Mouse (Mus musculus) left cerebral cortex, postnatal 4 days (tissue): ENCODE measurements around the gene S100a4. TPM values are rescaled to one million over a fixed set of nuclear protein-coding genes. Genes with fewer than 3 reads are reported as not detected.

Experiments
- DNase-seq: peaks from one replicate; pipeline ENCODE4 v3.0.0-alpha.2; 2022
- intact Hi-C: fragments of 180-260 bp; cut with DNase I; formaldehyde crosslinking; loops from one replicate; pipeline ENCODE4 v1.15.1; 2025
- total RNA-seq, 2 experiments: library from RNA; stranded (reverse); gene quantifications; 2 replicates each; pipeline ENCODE4 v1.2.3; 2021

The S100a4 gene
- total RNA-seq, 2 experiments from 2014 or later = 3.3 to 6.2 TPM

DNA sequence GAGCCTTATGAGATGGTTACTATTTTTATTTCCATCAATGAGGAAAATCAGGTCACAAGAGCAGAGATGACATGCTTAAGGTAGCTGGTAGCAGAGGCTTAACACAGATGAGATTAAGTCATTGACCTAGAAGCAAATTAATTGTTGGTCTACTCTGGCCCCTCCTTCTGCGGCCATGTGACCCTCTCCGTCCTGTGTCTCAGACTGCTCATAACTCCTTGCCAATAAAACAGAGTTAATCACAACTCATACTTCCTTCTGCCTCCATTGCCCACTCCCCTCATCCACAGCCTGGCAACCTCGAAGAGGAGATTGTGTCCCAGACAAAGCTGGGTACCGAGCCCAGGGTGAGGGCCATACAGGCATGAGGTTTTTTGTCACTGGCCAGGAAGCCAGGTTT is 5.4 kb upstream of the S100a4 start:
- DNase-seq = no peak
- intact Hi-C loops = no loop called here

DNA sequence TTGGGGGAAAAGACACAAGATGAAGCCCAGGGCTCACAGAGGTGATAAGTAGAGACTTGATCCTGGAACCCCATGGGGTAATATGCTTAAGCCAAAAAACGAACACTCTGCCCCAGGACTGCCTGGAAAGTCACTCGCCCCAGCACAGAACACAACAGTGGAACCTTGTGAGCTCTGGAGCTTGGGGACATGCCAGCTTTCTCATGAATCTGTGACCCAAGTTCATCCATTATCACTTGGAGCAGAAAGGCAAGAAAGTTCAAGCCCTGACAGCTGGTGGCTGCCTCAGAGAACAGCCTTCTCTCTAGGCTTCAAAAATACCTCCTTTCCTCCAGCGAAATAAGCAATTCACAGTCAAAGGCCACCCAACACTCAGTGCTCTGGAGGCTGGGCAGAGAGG is 4.2 kb upstream of the S100a4 start:
- no peak for DNase-seq
- intact Hi-C loops = no loop called here

DNA sequence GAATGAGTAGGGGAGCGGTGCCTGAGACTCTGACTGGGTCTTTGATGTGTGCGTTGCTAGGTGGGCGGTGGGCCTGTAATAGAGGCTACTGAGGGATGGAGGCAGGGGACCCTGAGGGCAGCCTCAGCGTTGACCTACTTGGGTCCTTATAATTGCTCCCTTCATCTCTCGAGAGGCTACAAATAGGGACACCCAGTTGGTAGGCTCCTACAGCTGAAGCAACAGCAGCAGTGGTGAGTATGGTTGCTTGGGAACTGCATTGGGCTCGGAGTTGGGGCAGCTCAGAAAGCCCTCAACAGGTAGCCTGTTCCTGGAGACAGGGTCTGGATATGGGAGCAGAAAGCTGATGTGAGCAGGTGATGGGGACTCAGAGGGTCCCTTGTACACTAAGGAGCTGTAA is 3.5 kb upstream of the S100a4 start:
- intact Hi-C loops = no loop called here

DNA sequence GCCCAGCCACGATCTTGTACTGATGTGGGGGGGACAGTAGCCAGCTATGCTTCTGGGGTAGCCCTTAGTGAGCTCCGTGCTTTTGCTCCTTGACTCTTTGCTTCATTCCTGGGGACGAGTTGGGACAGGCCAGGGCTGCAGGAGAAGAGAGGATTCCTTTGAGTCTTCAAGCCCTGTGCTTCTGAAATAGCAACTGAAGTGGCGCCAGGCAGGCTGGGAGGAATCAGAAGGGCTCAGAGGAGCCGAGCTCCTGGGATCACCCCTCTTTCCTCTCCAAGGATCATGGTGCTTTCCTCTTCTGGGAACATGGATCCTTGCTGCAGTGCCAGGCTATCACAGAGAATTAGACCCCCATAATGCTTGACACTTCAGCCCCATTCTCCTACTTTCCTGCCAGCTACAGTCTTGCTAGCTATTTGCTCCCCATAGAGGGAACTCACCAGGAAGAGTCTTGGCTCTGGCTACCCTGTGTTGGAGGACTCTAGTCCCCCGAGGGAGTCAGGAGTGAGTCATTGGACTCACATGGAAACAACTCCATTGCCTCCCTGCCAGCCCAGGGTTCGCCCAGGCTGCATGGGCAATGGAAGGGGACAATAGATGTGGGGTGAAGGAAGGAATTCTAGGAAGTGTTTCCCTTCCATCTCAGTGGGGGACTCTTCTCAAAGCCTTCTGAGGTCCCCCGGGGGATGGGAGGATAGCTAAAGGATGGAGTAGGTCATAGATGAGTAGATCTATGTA is 2.9 kb upstream of the S100a4 start:
- DNase-seq = no peak
- intact Hi-C loops = no loop called here

More for the DNA sequence above, 3.5 kb upstream of the S100a4 start:
- no peak for DNase-seq

DNA sequence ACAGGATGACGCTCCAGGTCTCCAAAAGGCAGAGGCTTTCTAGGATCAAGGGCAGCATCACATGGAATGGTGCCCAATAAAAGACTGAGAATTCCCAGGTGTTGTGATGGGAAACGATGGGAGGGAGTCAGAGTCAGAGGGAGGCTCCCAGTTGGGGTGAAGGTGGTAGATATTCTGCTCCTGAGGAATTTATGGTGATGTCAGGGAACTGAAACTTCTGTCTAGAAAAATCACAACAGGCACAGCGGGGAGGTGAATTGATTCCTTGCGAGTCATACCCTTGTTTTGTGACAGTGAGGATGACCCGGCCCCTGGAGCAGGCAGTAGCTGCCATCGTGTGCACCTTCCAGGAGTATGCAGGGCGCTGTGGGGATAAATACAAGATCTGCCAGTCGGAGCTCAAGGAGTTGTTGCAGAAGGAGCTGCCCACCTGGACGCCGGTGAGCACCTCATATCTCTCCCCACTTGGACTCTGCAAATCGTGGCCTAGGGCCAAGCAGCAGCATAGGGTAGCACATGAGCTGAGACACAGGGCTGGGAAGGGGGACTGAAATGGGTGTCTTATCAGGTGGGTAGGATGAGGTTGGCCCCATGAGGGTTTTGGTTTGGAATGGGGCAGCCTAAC is 2.0 kb upstream of the S100a4 start, which contains the start of gene Gm42674:
Gm42674 (plus strand) TSS at position 419 of the 625 bp plus-strand sequence.
- no peak for DNase-seq
- intact Hi-C loops = no loop called here

DNA sequence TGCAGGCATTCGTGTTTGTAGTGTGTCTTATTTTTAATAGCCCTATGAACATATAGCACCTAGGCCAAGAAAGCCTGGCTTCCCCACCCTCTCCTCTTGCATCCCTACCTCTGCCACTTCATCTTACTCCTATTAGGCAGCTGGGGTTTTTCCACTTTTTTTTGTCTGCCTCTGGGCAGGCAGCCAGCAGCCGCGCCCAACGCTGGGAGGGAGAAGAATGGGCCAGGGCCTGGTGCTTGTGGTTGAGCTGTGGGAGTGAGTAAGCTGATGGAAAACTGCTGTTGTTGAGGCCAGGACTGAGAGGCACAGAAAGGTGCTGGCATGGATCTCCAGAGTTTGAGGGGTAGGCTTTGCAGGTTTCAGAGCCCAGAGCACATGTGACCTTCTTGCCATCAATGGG is 845 bp downstream of the S100a4 start:
- intact Hi-C loops = no loop called here
- peak; percentile 45 for DNase-seq

DNA sequence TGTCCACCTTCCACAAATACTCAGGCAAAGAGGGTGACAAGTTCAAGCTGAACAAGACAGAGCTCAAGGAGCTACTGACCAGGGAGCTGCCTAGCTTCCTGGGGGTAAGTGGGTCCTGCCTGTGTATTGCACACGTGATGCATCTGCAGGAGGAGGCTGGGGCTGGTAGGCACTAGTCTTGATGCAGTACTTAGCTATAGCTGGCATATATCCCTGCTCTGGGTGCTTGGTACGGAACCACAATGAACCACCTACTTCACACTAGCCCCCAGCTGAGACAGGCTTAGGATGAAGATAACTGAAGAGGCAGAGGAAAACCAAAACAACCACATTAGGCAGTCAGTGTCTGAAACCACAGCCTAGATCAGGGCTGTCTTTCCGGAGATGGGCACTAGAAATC is 1.5 kb downstream of the S100a4 start:
- no peak for DNase-seq
- intact Hi-C loops = no loop called here

DNA sequence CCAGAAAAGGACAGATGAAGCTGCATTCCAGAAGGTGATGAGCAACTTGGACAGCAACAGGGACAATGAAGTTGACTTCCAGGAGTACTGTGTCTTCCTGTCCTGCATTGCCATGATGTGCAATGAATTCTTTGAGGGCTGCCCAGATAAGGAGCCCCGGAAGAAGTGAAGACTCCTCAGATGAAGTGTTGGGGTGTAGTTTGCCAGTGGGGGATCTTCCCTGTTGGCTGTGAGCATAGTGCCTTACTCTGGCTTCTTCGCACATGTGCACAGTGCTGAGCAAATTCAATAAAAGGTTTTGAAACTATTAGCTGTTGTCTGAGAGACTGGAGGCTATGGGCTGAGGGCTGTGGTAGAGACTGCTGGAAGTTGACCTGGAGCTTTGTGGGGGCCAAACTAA is 2.2 kb downstream of the S100a4 start:
- no peak for DNase-seq
- intact Hi-C loops = no loop called here

DNA sequence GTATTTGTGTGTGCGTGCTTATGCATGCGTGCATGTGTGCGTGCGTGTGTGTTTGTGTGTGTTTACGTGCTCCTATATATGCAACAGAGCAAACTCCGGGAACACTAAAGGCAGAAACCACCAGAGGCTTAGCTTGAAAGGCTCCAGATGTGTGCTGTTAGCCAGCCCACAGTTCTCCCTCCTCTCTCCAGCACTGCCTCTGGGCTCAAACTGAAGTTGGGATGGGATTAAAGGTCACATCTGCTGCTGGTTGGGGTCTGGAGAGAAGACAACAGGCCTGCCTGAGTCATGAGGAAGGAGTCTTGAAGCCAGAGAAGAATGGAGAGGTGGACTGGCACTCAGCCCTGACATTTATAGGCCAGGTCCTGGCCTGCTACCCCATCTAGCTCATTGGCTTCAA is 2.6 kb downstream of the S100a4 start:
- intact Hi-C loops = no loop called here

DNA sequence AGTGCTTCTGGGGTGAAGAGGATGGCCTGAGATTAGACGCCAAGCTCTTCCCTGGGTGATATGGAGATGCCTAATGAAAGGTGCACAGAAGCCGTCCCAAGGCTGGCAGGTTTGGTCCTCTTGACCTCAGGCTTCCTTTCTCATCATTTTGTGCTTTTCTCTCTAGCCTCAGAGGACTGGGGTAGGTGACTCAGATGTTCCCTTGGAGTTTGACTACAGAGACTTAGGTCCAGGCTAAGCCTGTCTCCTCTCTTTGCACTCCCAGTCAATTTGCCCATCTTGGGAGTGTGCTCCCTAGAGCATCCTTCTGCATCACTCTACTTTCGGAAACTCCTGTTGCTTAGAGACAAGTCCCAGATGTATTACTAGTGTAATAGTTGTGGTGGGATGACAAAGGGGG is 3.8 kb downstream of the S100a4 start:
- intact Hi-C loops = no loop called here
- DNase-seq = no peak

More for the DNA sequence above, 2.6 kb downstream of the S100a4 start:
- no peak for DNase-seq

DNA sequence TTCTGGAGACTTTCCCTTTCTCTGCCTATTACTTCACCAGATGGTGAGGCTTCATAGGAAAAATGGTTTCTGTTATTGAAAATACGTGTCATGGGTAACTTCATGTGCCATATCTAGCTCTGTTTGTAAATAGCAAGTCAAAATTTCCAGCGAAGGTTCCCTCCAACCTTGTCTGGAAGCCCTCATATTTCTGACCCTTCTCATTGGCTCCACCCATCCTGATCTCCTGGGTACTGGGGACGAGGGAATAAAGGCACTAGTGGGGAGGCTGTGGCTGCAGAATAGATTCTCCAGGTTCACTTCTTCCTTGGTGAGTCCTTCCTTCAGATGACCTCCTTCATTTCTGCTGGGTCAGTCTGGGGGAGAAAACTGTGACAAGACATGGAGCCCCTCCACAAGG is 4.7 kb downstream of the S100a4 start, which contains the start of gene S100a5:
S100a5 (plus strand) TSS at position 301 of the 400 bp plus-strand sequence.
- intact Hi-C loops = no loop called here
- DNase-seq = no peak

DNA sequence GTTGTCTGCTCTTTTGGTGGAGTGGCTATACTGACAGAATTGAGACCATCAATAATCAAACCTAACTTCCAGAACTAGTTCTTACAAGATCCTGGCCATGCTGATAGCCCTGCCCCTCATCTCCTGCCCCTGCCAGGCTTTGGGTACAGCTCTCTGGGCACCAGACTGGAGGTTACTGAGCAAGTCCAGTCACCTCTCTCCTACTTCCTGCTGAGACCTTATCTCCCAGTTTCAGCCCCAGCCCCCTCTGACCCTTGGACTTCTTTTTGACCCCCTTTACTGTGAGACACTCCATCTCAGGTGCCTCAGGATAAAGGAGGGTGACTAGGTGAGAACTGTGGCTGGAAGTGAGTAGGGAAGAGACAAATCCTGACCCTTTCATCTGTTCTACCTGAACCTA is 5.5 kb downstream of the S100a4 start:
- DNase-seq = no peak
- intact Hi-C loops = no loop called here

DNA sequence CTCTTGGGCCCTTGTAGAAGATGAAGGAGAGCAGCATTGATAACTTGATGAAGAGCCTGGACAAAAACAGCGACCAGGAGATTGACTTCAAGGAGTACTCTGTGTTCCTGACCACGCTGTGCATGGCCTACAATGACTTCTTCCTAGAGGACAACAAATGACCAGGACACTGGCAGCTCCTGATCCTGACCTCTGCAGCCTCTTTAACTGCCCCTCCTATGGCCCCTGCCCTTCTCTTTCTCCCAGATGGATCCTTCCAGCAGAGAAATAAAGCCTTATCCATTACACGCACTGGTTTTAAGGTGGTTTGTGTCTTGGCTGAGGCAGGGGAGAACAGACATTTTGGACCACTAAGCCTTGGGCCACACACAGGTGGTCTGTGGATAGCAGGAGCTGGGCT is 7.9 kb downstream of the S100a4 start:
- intact Hi-C loops = no loop called here

DNA sequence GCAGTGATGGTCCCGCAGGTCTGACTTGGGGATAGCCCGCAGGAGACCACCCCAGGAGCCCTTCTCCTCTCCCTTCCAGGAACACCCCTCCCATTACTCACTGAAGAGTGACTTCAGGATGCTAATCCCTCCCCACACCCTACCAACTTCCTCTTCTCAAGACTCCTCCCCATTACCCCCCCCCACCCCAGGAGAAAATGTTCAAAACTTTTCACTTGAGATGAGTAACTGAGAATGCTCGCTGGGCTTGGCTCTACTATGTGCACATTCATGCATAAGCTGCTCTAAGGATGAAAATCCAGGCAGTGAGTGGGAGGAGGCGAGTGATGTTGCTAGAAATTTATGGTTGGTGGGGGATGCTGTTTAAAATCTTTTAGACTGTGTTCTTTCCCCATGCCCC is 8.5 kb downstream of the S100a4 start:
- DNase-seq = no peak
- intact Hi-C loops = no loop called here

More for the DNA sequence above, 7.9 kb downstream of the S100a4 start:
- DNase-seq = no peak

DNA sequence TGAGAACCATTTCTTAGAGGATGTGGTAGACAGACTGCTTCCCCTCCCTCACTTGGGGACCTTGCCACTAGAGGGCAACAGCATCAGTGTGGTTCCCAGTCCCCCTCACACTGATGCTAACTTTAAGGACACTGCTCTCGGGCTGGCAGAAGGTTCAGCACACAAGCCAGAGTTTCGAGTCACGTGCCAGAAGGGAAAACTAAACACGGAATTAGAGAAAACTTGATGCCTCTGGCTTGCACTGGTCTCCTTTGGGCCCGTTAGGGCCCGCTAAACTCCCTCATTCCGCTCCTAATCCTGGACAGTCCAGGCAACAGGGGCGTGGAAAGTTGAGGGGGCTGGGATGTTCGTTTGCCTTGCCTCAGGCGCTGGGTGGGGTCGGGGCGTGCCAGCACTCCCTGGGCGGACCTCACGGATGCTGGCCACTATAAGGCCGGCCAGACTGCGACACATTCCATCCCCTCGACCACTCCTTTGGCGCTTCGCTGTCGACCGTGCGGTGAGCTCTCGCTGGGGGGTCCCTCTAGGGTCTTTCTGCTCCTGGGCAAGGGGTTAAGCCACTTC is 9.2 kb downstream of the S100a4 start, which contains the start of gene S100a6:
S100a6 (plus strand) TSS at position 155 of the 564 bp plus-strand sequence.
- DNase-seq = peak; percentile 61
- intact Hi-C loops = no loop called here

DNA sequence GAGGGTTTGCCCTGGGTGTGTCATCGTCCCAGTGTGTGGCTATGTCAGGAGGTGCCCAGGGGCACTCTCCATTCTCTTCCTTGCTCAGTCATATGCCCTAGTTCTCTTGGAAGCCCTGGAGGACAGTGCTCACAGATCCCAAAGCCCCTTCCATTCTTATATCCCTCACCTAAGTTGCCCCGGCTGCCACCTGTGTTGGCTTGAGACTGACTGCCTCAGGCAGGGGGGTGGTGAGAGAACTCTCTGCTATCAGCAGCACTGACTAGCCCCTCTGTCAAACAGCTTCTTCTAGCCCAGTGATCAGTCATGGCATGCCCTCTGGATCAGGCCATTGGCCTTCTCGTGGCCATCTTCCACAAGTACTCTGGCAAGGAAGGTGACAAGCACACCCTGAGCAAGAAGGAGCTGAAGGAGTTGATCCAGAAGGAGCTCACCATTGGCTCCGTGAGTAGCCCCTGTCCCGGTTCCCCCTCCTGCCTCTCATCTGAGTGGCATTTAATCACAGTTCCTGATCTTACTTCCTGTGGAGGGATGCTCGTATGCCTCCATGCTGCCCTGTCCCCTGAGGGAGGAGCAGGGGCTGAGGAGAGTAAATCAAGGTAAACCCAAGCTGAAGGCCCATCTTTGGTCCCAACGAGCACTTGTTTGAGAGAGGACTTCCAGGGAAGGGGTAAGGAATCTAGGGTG is 10.0 kb downstream of the S100a4 start:
- DNase-seq = no peak
- intact Hi-C loops = no loop called here

DNA sequence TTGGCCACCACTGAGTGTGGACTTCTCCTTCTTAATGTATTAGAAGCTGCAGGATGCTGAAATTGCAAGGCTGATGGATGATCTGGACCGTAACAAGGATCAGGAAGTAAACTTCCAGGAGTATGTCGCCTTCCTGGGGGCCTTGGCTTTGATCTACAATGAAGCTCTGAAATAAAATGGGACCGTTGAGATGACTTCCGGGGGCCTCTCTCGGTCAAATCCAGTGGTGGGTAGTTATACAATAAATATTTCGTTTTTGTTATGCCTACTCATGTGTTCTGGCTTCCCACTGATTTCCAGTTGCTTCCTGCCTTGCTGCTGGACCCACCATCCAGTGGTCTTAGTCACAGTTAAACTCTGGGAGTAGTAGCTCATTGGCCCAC is 10.6 kb downstream of the S100a4 start:
- intact Hi-C loops = no loop called here
- DNase-seq = no peak

DNA sequence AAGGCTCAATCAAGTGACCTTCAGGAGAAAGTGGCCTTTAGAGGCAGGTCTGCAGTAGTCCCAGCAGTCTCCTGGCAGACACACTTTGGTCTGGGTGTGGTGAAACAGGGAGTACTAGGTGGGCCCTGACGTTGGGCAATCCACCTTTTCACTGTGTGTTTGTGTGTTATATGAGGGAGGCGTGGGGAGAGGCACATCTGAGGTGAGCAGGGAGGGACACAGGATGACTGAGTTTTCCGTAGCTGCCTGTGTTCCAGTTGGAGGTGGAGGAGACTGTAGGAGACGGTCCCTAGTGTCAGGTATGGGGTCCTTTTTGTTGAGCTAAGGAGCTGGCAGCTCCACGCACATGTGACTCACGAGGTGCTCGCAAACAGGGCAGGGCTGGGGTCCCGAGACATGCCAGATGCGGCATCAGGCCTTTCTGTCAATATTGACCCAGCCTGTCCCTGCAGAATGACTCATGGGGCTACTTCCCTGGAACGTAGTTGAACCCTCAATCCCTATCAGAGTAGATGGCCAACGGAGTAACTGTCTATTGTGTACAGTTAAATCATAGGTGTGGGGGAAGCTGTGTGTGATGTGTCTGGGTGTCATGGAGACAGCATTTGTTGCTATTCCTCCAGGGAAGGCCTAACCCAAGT is 11.2 kb downstream of the S100a4 start:
- intact Hi-C loops = no loop called here
- no peak for DNase-seq

DNA sequence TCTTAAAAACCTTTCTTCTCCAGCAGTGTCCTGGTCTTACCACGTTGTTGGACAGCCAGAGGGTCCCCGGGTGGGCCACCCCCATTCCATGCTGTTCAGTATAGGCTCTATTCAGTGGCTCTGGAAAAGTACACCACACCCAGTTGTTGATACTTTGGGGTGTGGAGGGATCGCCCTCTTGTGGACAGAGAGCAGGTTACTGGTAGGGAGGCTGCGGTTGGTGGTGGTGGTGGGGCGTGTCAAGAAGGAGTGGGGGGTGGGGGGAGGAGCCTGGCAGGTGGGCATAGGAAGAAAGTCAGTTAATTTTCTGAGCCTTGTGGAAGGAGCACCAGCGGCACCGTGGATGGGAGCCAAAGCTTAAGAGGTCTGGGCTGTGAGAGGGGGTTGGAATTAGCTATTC is 11.8 kb downstream of the S100a4 start:
- peak; percentile 69 for DNase-seq
- intact Hi-C loops = no loop called here

DNA sequence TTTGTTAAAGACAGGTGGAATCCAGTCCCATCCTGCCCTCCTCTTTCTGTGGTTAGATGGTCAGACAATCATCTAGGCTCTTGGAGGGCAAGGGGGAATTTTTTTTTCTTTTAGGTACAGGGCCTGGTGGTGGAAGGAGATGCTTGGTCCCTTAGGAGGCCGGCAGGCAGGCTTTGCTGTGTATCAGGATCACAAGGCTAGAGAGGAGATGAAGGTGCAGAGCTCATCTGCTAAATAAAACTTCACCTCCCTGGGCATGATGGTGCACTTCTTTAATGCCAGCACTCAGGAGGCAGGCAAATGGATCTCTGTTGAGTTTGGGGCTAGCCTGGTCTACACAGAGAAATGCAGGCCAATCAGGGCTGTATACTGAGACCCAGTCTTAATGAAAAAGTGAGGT is 12.3 kb downstream of the S100a4 start:
- no peak for DNase-seq
- intact Hi-C loops = no loop called here

DNA sequence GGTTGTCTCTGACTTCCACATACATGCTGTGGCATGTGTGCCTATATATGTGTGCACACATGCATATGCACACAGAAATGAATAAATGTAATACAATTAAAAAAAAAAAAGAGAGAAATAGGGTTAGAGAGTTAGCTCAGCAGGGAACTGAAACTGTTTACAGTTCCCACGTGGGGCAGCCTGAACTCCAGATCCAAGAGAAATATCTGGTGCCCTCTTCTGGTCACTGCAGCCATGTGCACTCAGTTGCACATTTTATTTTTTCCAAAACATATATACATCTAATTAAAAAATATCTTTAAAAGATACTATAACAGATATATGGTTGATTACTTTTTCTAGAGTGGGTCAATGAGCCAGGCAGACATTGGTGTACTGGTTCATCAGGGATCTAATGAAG is 14.0 kb downstream of the S100a4 start:
- intact Hi-C loops = no loop called here
- DNase-seq = no peak
